ENCODE assay signal across 30 mouse cellular contexts in the genomic region with DNA sequence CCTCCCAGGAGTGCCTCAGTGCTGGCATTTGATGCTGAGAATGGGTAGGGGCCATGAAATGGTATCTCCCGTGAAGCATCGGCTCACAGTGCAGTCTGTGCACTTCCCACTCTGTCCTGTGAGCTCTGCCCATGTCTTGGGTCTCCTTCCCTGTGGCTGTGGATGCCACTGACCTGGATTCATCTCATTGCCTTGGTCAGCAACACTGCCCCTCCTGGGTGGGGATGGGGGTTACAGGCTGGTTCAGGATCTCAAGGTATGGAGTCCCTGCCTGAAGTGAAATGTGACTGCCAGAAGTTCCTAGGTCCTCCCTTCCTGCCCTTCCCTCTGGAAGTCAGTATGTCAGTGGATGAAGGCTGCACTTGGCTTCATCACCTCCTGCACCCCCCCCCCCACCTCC. TPM values are rescaled to one million over a fixed set of nuclear protein-coding genes. Genes with fewer than 3 reads are reported as not detected.
DNase-seq lines count a peak whose midpoint lies in the region; ATAC-seq and TF ChIP-seq lines count a peak whose summit lies in the region.
"Had no signal": no experiment of that assay in that cellular context is flagged by ENCODE, and none has a peak within 500 bp of the region (broad histone marks: within the 10 kb centered on the region; RNA-seq: fewer than 3 reads in every experiment).

No protein-coding gene starts in this region.

- H3K4me1 ChIP-seq in kidney, embryonic 14.5 days (ENCODE audit: control insufficient read depth, insufficient read depth, low read length): peaks cover 4% of the 10 kb centered on the region; the same call in 1 of the 2 replicates
- H3K4me1 ChIP-seq in midbrain, embryonic 11.5 days (ENCODE audit: control insufficient read depth, insufficient read depth, low read length): no peaks in the 10 kb centered on the region
- no peaks in the 10 kb centered on the region for H3K4me1 ChIP-seq in midbrain, embryonic 15.5 days
- peaks cover 3% of the 10 kb centered on the region; the same call in 1 of the 2 replicates for H3K4me1 ChIP-seq in E14TG2a.4 (replicated peaks; ENCODE audit: low read depth, low read length)
- H3K4me1 ChIP-seq: forebrain, embryonic 12.5 days had no signal

- 0 out of 2 replicates have a peak, but pooled peaks have one; percentile 25 for ATAC-seq in kidney, embryonic 14.5 days (ENCODE audit: low FRiP score, low TSS enrichment)
- no peak for ATAC-seq in midbrain, embryonic 11.5 days (ENCODE audit: low FRiP score)
- ATAC-seq in midbrain, embryonic 15.5 days (replicated peaks): no peak
- ATAC-seq: forebrain, embryonic 16.5 days; hindbrain, postnatal 0 days; Patski had no signal

- H3K27ac ChIP-seq in kidney, embryonic 14.5 days (ENCODE audit: low read depth, low read length): no peak overlapping the region
- no peak overlapping the region for H3K27ac ChIP-seq in midbrain, embryonic 11.5 days (ENCODE audit: low read depth, low read length)
- no peak overlapping the region for H3K27ac ChIP-seq in midbrain, embryonic 15.5 days
- H3K27ac ChIP-seq: embryonic facial prominence, embryonic 10.5 days; embryonic facial prominence, embryonic 13.5 days; forebrain, embryonic 12.5 days; gastrocnemius, adult 2 months; hindbrain, embryonic 14.5 days; hindbrain, postnatal 0 days had no signal

- no peaks in the 10 kb centered on the region for H3K36me3 ChIP-seq in kidney, embryonic 14.5 days (ENCODE audit: control insufficient read depth, insufficient read depth, low read length)
- no peaks in the 10 kb centered on the region for H3K36me3 ChIP-seq in midbrain, embryonic 11.5 days (ENCODE audit: control insufficient read depth, insufficient read depth, low read length)
- no peaks in the 10 kb centered on the region for H3K36me3 ChIP-seq in midbrain, embryonic 15.5 days (replicated peaks)
- H3K36me3 ChIP-seq in E14TG2a.4 (ENCODE audit: insufficient read depth, low read length): no peaks in the 10 kb centered on the region
- H3K36me3 ChIP-seq: embryonic facial prominence, embryonic 10.5 days; embryonic facial prominence, embryonic 13.5 days; forebrain, embryonic 12.5 days; G1E; heart, embryonic 13.5 days had no signal

- no peak overlapping the region for H3K4me2 ChIP-seq in kidney, embryonic 14.5 days (replicated peaks; ENCODE audit: low read depth, low read length)
- H3K4me2 ChIP-seq in midbrain, embryonic 11.5 days: no peak overlapping the region
- no peak overlapping the region for H3K4me2 ChIP-seq in midbrain, embryonic 15.5 days
- H3K4me2 ChIP-seq: embryonic facial prominence, embryonic 13.5 days; forebrain, embryonic 12.5 days; heart, embryonic 13.5 days; hindbrain, embryonic 14.5 days had no signal

- DNase-seq in cerebellum, postnatal 10 days: peak; percentile 42 to 58
- DNase-seq in cerebellum, postnatal 4 days (ENCODE audit: low spot score in 2 of 2): no peak
- DNase-seq in kidney, postnatal 14 days: no peak
- peak; percentile 19 for DNase-seq in midbrain, embryonic 11.5 days (ENCODE audit: low spot score, missing footprints)
- DNase-seq in ovary, postnatal 10 days (ENCODE audit: low spot score): no peak
- DNase-seq: adrenal gland, postnatal 10 days; adrenal gland, postnatal 36 days; cerebellum, adult 18-20 months; cerebellum, adult 9-10 months; embryo, embryonic 11 days; gastrocnemius, adult 2 months; gastrocnemius, postnatal 14 days; heart, adult 18-20 months; heart, postnatal 14 days; heart, postnatal 4 days had no signal

- 24% methylated on average over 2 of the region's 2 CpGs for WGBS in kidney, embryonic 14.5 days
- WGBS in midbrain, embryonic 11.5 days: 82% methylated on average over 2 of the region's 2 CpGs
- WGBS in midbrain, embryonic 15.5 days: 71% methylated on average over 2 of the region's 2 CpGs

- no peaks in the 10 kb centered on the region for H3K9me3 ChIP-seq in kidney, embryonic 14.5 days (ENCODE audit: control insufficient read depth, low read length)
- no peaks in the 10 kb centered on the region for H3K9me3 ChIP-seq in midbrain, embryonic 11.5 days (ENCODE audit: control insufficient read depth, low read length)
- no peaks in the 10 kb centered on the region for H3K9me3 ChIP-seq in midbrain, embryonic 15.5 days
- no peaks in the 10 kb centered on the region for H3K9me3 ChIP-seq in E14TG2a.4 (ENCODE audit: low read length)
- H3K9me3 ChIP-seq: embryonic facial prominence, embryonic 10.5 days; embryonic facial prominence, embryonic 13.5 days; forebrain, embryonic 12.5 days; G1E; heart, embryonic 13.5 days had no signal

- no peak overlapping the region for H3K4me3 ChIP-seq in kidney, embryonic 14.5 days (ENCODE audit: low read length)
- H3K4me3 ChIP-seq in midbrain, embryonic 11.5 days (ENCODE audit: low read depth, low read length): no peak overlapping the region
- H3K4me3 ChIP-seq in midbrain, embryonic 15.5 days: no peak overlapping the region
- H3K4me3 ChIP-seq in E14TG2a.4 (replicated peaks; ENCODE audit: low read length): no peak overlapping the region
- H3K4me3 ChIP-seq: embryonic facial prominence, embryonic 10.5 days; embryonic facial prominence, embryonic 13.5 days; erythroblast, embryonic 14.5 days; forebrain, embryonic 12.5 days; gastrocnemius, adult 2 months; heart, embryonic 13.5 days had no signal

- H3K27me3 ChIP-seq in kidney, embryonic 14.5 days (ENCODE audit: control insufficient read depth, insufficient read depth, low read length): peaks cover 14% of the 10 kb centered on the region
- no peaks in the 10 kb centered on the region for H3K27me3 ChIP-seq in midbrain, embryonic 11.5 days (ENCODE audit: control insufficient read depth, insufficient read depth, low read length)
- no peaks in the 10 kb centered on the region for H3K27me3 ChIP-seq in midbrain, embryonic 15.5 days (replicated peaks)
- peaks cover 22% of the 10 kb centered on the region for H3K27me3 ChIP-seq in E14TG2a.4 (ENCODE audit: insufficient read depth, low read length)
- H3K27me3 ChIP-seq: embryonic facial prominence, embryonic 13.5 days; Patski had no signal

- TF ChIP-seq CTCF in E14TG2a.4 (conservative IDR thresholded peaks at IDR 0.05; ENCODE audit: low read length): 0 out of 2 replicates have a peak, but pooled peaks have one; percentile 12

- H3K9ac ChIP-seq in kidney, embryonic 14.5 days (ENCODE audit: low read depth, low read length): no peak overlapping the region
- no peak overlapping the region for H3K9ac ChIP-seq in midbrain, embryonic 11.5 days (ENCODE audit: low read length)
- no peak overlapping the region for H3K9ac ChIP-seq in midbrain, embryonic 15.5 days
- H3K9ac ChIP-seq: embryonic facial prominence, embryonic 13.5 days; forebrain, embryonic 12.5 days; heart, embryonic 13.5 days; hindbrain, embryonic 14.5 days had no signal

RNA-seq across cellular contexts. Expression of a gene that starts 7.2 kb away (rescaled TPM):
- polyA plus RNA-seq in kidney, embryonic 14.5 days (2014; fragmentation: Nextera tagmentation; extraction: Ambion mirVana): not detected in 2 replicates
- polyA plus RNA-seq in midbrain, embryonic 11.5 days (2014; fragmentation: Nextera tagmentation; extraction: Ambion mirVana): not detected in 2 replicates
- polyA plus RNA-seq in midbrain, embryonic 15.5 days (2015; fragmentation: Nextera tagmentation; extraction: Ambion mirVana): not detected in 2 replicates
- polyA plus RNA-seq: cortical plate, adult 2 months; erythroblast, embryonic 14.5 days; forebrain, embryonic 16.5 days; G1E; heart, embryonic 13.5 days; hindbrain, embryonic 11.5 days; hindbrain, embryonic 14.5 days; hindbrain, postnatal 0 days; Patski had no signal

RNA-seq across cellular contexts. Expression of a gene that starts 32.7 kb away (rescaled TPM):
- polyA plus RNA-seq in kidney, embryonic 14.5 days (2014; fragmentation: Nextera tagmentation; extraction: Ambion mirVana): 0.26 TPM in 1 of 2 replicates, not detected in the other
- polyA plus RNA-seq in midbrain, embryonic 11.5 days (2014; fragmentation: Nextera tagmentation; extraction: Ambion mirVana): 2.8 and 3.3 TPM in 2 replicates
- 1.0 and 1.2 TPM in 2 replicates for polyA plus RNA-seq in midbrain, embryonic 15.5 days (2015; fragmentation: Nextera tagmentation; extraction: Ambion mirVana)
- polyA plus RNA-seq: erythroblast, embryonic 14.5 days; G1E; hindbrain, embryonic 14.5 days had no signal

RNA-seq across cellular contexts. Expression of a gene that starts 44.3 kb away (rescaled TPM):
- polyA plus RNA-seq in kidney, embryonic 14.5 days (2014; fragmentation: Nextera tagmentation; extraction: Ambion mirVana): 1.7 and 2.9 TPM in 2 replicates
- 1.8 and 1.9 TPM in 2 replicates for polyA plus RNA-seq in midbrain, embryonic 11.5 days (2014; fragmentation: Nextera tagmentation; extraction: Ambion mirVana)
- 16.6 and 19.2 TPM in 2 replicates for polyA plus RNA-seq in midbrain, embryonic 15.5 days (2015; fragmentation: Nextera tagmentation; extraction: Ambion mirVana)
- polyA plus RNA-seq: erythroblast, embryonic 14.5 days; G1E had no signal

Comparison
In these comparisons a context has a peak if more than half of its experiments do, and no peak if none do; other contexts are left out.
1. DNase-seq: peak in cerebellum, postnatal 10 days (2 of 2) and midbrain, embryonic 11.5 days (single experiment); none in cerebellum, postnatal 4 days (0 of 2), kidney, postnatal 14 days (single experiment) and ovary, postnatal 10 days (single experiment).